Mouse (Mus musculus) liver (tissue): Measurements from ENCODE around the gene Zfp119b.
"Not testable (repeated sequence)": the region's sequence is repeated elsewhere in the genome, so short reads cannot be mapped to it uniquely, and the experiment has no call there.

Experiments
- DNase-seq: peaks from one replicate; pipeline ENCODE4 v3.0.0-alpha.2; 2020; ENCODE audit warnings: mixed read lengths

The Zfp119b gene

GRCm38 (mm10) chr17:55957168-55957567, 7.9 kb upstream of the Zfp119b start:
- peak; percentile 86 for DNase-seq

- DNase-seq, result no peak
These were observed 7.3 kb upstream of the Zfp119b start for GRCm38 (mm10) chr17:55956591-55956990.

GRCm38 (mm10) chr17:55956129-55956528, 6.8 kb upstream of the Zfp119b start:
- DNase-seq, result peak; percentile 90

- no peak for DNase-seq
These were observed 4.9 kb upstream of the Zfp119b start for GRCm38 (mm10) chr17:55954229-55954628.

GRCm38 (mm10) chr17:55953751-55954150, 4.5 kb upstream of the Zfp119b start:
- DNase-seq, result no peak

- DNase-seq, result no peak
These were observed 3.2 kb upstream of the Zfp119b start, which contains the start of gene Ebi3 for GRCm38 (mm10) chr17:55952447-55953027. Ebi3 (plus strand) TSS chr17:55952640.

GRCm38 (mm10) chr17:55952041-55952440, 2.7 kb upstream of the Zfp119b start:
- no peak for DNase-seq

GRCm38 (mm10) chr17:55950601-55951000, 1.3 kb upstream of the Zfp119b start:
- DNase-seq, result no peak

- DNase-seq, result no peak
These were observed 653 bp downstream of the Zfp119b start for GRCm38 (mm10) chr17:55948647-55949046.

GRCm38 (mm10) chr17:55945696-55946095, 3.6 kb downstream of the Zfp119b start:
- DNase-seq, result no peak

GRCm38 (mm10) chr17:55944866-55945682, 4.2 kb downstream of the Zfp119b start:
- peak; percentile 82 for DNase-seq

- DNase-seq, result not testable (repeated sequence)
These were observed 4.9 kb downstream of the Zfp119b start for GRCm38 (mm10) chr17:55944387-55944865.

- DNase-seq, result peak; percentile 50
These were observed 16.1 kb downstream of the Zfp119b start for GRCm38 (mm10) chr17:55933191-55933590.

GRCm38 (mm10) chr17:55932635-55933034, 16.7 kb downstream of the Zfp119b start:
- peak; percentile 45 for DNase-seq

GRCm38 (mm10) chr17:55931553-55932502, 17.5 kb downstream of the Zfp119b start:
- peak; percentile 80 for DNase-seq

- DNase-seq, result no peak
These were observed 42.6 kb downstream of the Zfp119b start for GRCm38 (mm10) chr17:55906669-55907068.

GRCm38 (mm10) chr17:55904131-55904530, 45.2 kb downstream of the Zfp119b start:
- no peak for DNase-seq

- no peak for DNase-seq
These were observed 45.6 kb downstream of the Zfp119b start for GRCm38 (mm10) chr17:55903687-55904086.

GRCm38 (mm10) chr17:55903087-55903486, 46.2 kb downstream of the Zfp119b start:
- DNase-seq, result no peak

- not testable (repeated sequence) for DNase-seq
These were observed 56.8 kb downstream of the Zfp119b start for GRCm38 (mm10) chr17:55892406-55892955.
